Mouse (Mus musculus) layer of hippocampus, adult 2 months (tissue): ENCODE data around the gene Mecom. TPM values are rescaled to one million over a fixed set of nuclear protein-coding genes. Genes with fewer than 3 reads are reported as not detected.
A peak's percentile ranks its signal among the peaks of the same experiment; 100 is the strongest.

ENCODE experiments used
- DNase-seq, 2 experiments: peaks; one replicate each; pipeline ENCODE4 v3.0.0; 2022; ENCODE audit warnings: low spot score in 2 of 2
- H3K27ac ChIP-seq: fragments of 200-600 bp; 2 replicates; pipeline ENCODE4 v1.8.1; 2022
- H3K4me3 ChIP-seq: fragments of 200-600 bp; 2 replicates; pipeline ENCODE4 v1.8.1; 2022; ENCODE audit warnings: mild to moderate bottlenecking
- CTCF ChIP-seq: fragments of 200-600 bp; conservative IDR thresholded peaks from 2 replicates; pipeline ENCODE4 v1.8.1; 2022; ENCODE audit warnings: antibody characterized with exemption, mild to moderate bottlenecking, moderate library complexity
- total RNA-seq, 2 experiments: library from RNA; stranded (reverse); gene quantifications; 2 replicates each; pipeline ENCODE4 v1.2.3; 2021

The Mecom gene
- total RNA-seq, 2 experiments from 2014 or later: 3.3 to 3.5 TPM

GRCm38 (mm10) chr3:30511062-30511640 lies 36.7 kb downstream of the Mecom start:
- Histone ChIP-seq H3K4me3 (no peak overlapping the region), H3K27ac (no peak overlapping the region)
- TF ChIP-seq CTCF: no peak
- no peak for DNase-seq

GRCm38 (mm10) chr3:30510646-30511045 lies 37.2 kb downstream of the Mecom start:
- no peak overlapping the region for H3K4me3 ChIP-seq
- TF ChIP-seq CTCF: no peak
- H3K27ac ChIP-seq: no peak overlapping the region
- DNase-seq: no peak

- Histone ChIP-seq H3K27ac (no peak overlapping the region), H3K4me3 (no peak overlapping the region; the same call in 1 of the 2 replicates)
- no peak for TF ChIP-seq CTCF
- no peak for DNase-seq
Observed at GRCm38 (mm10) chr3:30510105-30510504, 37.7 kb downstream of the Mecom start.

- Histone ChIP-seq H3K4me3 (peak overlapping the region; percentile 50), H3K27ac (peak overlapping the region; percentile 65)
- no peak for DNase-seq
- TF ChIP-seq CTCF: no peak
Observed at GRCm38 (mm10) chr3:30508930-30509910, 38.6 kb downstream of the Mecom start.

GRCm38 (mm10) chr3:30508296-30508929 lies 39.4 kb downstream of the Mecom start:
- H3K4me3 ChIP-seq: peak overlapping the region; percentile 50
- peak overlapping the region; percentile 65 for H3K27ac ChIP-seq
- TF ChIP-seq CTCF: peak; percentile 64
- DNase-seq: no peak

GRCm38 (mm10) chr3:30507576-30508295 lies 40.1 kb downstream of the Mecom start:
- TF ChIP-seq CTCF: no peak

GRCm38 (mm10) chr3:30507028-30507575 lies 40.7 kb downstream of the Mecom start:
- H3K4me3 ChIP-seq: peak overlapping the region; percentile 32; the same call in 1 of the 2 replicates
- no peak for DNase-seq
- H3K27ac ChIP-seq: peak overlapping the region; percentile 12
- TF ChIP-seq CTCF: no peak

More at GRCm38 (mm10) chr3:30507576-30508295, 40.1 kb downstream of the Mecom start:
- H3K4me3 ChIP-seq: peak overlapping the region; percentile 50
- peak overlapping the region; percentile 65 for H3K27ac ChIP-seq
- DNase-seq: no peak

- DNase-seq: no peak
- no peak for TF ChIP-seq CTCF
- Histone ChIP-seq H3K4me3 (peak overlapping the region; percentile 32; the same call in 1 of the 2 replicates), H3K27ac (peak overlapping the region; percentile 12)
Observed at GRCm38 (mm10) chr3:30506329-30507027, 41.3 kb downstream of the Mecom start.

GRCm38 (mm10) chr3:30505741-30506251 lies 42.0 kb downstream of the Mecom start:
- no peak overlapping the region for H3K27ac ChIP-seq
- DNase-seq: no peak
- no peak for TF ChIP-seq CTCF

GRCm38 (mm10) chr3:30504561-30504960 lies 43.2 kb downstream of the Mecom start:
- no peak for DNase-seq
- Histone ChIP-seq H3K4me3 (no peak overlapping the region), H3K27ac (no peak overlapping the region)
- no peak for TF ChIP-seq CTCF

More at GRCm38 (mm10) chr3:30505741-30506251, 42.0 kb downstream of the Mecom start:
- no peak overlapping the region for H3K4me3 ChIP-seq

- no peak overlapping the region for H3K27ac ChIP-seq
- TF ChIP-seq CTCF: no peak
- DNase-seq: no peak
- H3K4me3 ChIP-seq: no peak overlapping the region
Observed at GRCm38 (mm10) chr3:30503821-30504220, 44.0 kb downstream of the Mecom start.
